9 mouse cellular contexts compared by ENCODE assay signal in genomic region chr11:46058011-46058410, GRCm38 (mm10). TPM values are rescaled to one million over a fixed set of nuclear protein-coding genes. Genes with fewer than 3 reads are reported as not detected.
DNase-seq lines count a peak whose midpoint lies in the region; ATAC-seq and TF ChIP-seq lines count a peak whose summit lies in the region.
"Had no signal": no experiment of that assay in that cellular context is flagged by ENCODE, and none has a peak within 500 bp of the region (broad histone marks: within the 10 kb centered on the region; RNA-seq: fewer than 3 reads in every experiment).

No protein-coding gene starts in this region.

- 18% methylated on average over 9 of the region's 9 CpGs for WGBS in lung, embryonic 14.5 days
- 18% methylated on average over 9 of the region's 9 CpGs for WGBS in heart, embryonic 13.5 days
- WGBS in intestine, embryonic 16.5 days: 14% methylated on average over 9 of the region's 9 CpGs
- WGBS in small intestine, adult 2 months: 11% methylated on average over 9 of the region's 9 CpGs

- peak overlapping the region; percentile 63 for H3K4me2 ChIP-seq in lung, embryonic 14.5 days
- H3K4me2 ChIP-seq in heart, embryonic 13.5 days: peak overlapping the region; percentile 84
- H3K4me2 ChIP-seq in intestine, embryonic 16.5 days (ENCODE audit: low read depth, low read length): peak overlapping the region; percentile 34

- H3K4me3 ChIP-seq in lung, embryonic 14.5 days (ENCODE audit: low read depth, low read length): peak overlapping the region; percentile 68
- peak overlapping the region; percentile 70 for H3K4me3 ChIP-seq in heart, embryonic 13.5 days
- H3K4me3 ChIP-seq in intestine, embryonic 16.5 days (ENCODE audit: low read length): peak overlapping the region; percentile 36
- no peak overlapping the region for H3K4me3 ChIP-seq in small intestine, adult 2 months (ENCODE audit: low read depth, low read length)

- no peaks in the 10 kb centered on the region for H3K27me3 ChIP-seq in lung, embryonic 14.5 days (ENCODE audit: insufficient read depth, low read length)
- no peaks in the 10 kb centered on the region for H3K27me3 ChIP-seq in heart, embryonic 13.5 days (replicated peaks)
- peaks cover 2% of the 10 kb centered on the region; the same call in 1 of the 2 replicates for H3K27me3 ChIP-seq in intestine, embryonic 16.5 days (replicated peaks; ENCODE audit: control insufficient read depth, insufficient read depth, low read length)
- H3K27me3 ChIP-seq in small intestine, adult 2 months (ENCODE audit: control insufficient read depth, insufficient read depth, low read length): peaks cover 11% of the 10 kb centered on the region

- intact Hi-C loops in left cerebral cortex, postnatal 36 days (cut with DNase I): loop anchor here (5.0 kb wide), 2 partner anchors 69 to 111 kb away; no protein-coding TSS in a partner anchor

- H3K9me3 ChIP-seq in lung, embryonic 14.5 days (ENCODE audit: low read depth, low read length): no peaks in the 10 kb centered on the region
- H3K9me3 ChIP-seq in heart, embryonic 13.5 days: no peaks in the 10 kb centered on the region
- H3K9me3 ChIP-seq in intestine, embryonic 16.5 days (ENCODE audit: control insufficient read depth, low read length): no peaks in the 10 kb centered on the region

- DNase-seq in lung, embryonic 14.5 days: peak; percentile 42
- no peak for DNase-seq in lung, postnatal 25 days (ENCODE audit: low spot score)
- DNase-seq in left cerebral cortex, postnatal 36 days (ENCODE audit: low spot score in 2 of 2): no peak
- DNase-seq: cerebellum, postnatal 25 days; kidney, postnatal 10 days had no signal

- H3K27ac ChIP-seq in lung, embryonic 14.5 days (ENCODE audit: low read depth): peak overlapping the region; percentile 33
- peak overlapping the region; percentile 92 for H3K27ac ChIP-seq in heart, embryonic 13.5 days (replicated peaks)
- H3K27ac ChIP-seq in intestine, embryonic 16.5 days (ENCODE audit: low read length): no peak overlapping the region
- H3K27ac ChIP-seq in small intestine, adult 2 months (ENCODE audit: insufficient read depth, low read depth, low read length): peak overlapping the region; percentile 59

- ATAC-seq in lung, embryonic 14.5 days (ENCODE audit: insufficient read depth): no peak
- no peak for ATAC-seq in heart, embryonic 13.5 days (ENCODE audit: extremely low read depth, insufficient number of reproducible peaks, low FRiP score, low TSS enrichment)
- no peak for ATAC-seq in intestine, embryonic 16.5 days
- no peak for ATAC-seq in monocyte, adult 5-6 weeks (replicated peaks; ENCODE audit: insufficient number of reproducible peaks, low FRiP score, low TSS enrichment, poor library complexity, severe bottlenecking)

- TF ChIP-seq POLR2A in small intestine, adult 2 months (IDR thresholded peaks at IDR 0.05; ENCODE audit: low read depth, low read length): no peak

- peak overlapping the region; percentile 82 for H3K9ac ChIP-seq in lung, embryonic 14.5 days
- H3K9ac ChIP-seq in heart, embryonic 13.5 days: peak overlapping the region; percentile 90
- H3K9ac ChIP-seq in intestine, embryonic 16.5 days (ENCODE audit: low read depth, low read length): peak overlapping the region; percentile 33; the same call in 1 of the 2 replicates

- peaks cover 18% of the 10 kb centered on the region for H3K36me3 ChIP-seq in lung, embryonic 14.5 days (ENCODE audit: insufficient read depth)
- H3K36me3 ChIP-seq in heart, embryonic 13.5 days: peaks cover 33% of the 10 kb centered on the region
- H3K36me3 ChIP-seq in intestine, embryonic 16.5 days (ENCODE audit: control insufficient read depth, insufficient read depth, low read length): no peaks in the 10 kb centered on the region
- no peaks in the 10 kb centered on the region; the same call in 1 of the 2 replicates for H3K36me3 ChIP-seq in small intestine, adult 2 months (ENCODE audit: control insufficient read depth, insufficient read depth, low read length)

- H3K4me1 ChIP-seq in lung, embryonic 14.5 days (ENCODE audit: insufficient read depth): peaks cover 19% of the 10 kb centered on the region
- H3K4me1 ChIP-seq in heart, embryonic 13.5 days: peaks cover 58% of the 10 kb centered on the region
- H3K4me1 ChIP-seq in intestine, embryonic 16.5 days (ENCODE audit: control insufficient read depth, insufficient read depth, low read length): peaks cover 7% of the 10 kb centered on the region; the same call in 1 of the 2 replicates
- no peaks in the 10 kb centered on the region; the same call in 1 of the 2 replicates for H3K4me1 ChIP-seq in small intestine, adult 2 months (ENCODE audit: control insufficient read depth, insufficient read depth, insufficient read length, low read length)

- no peak for TF ChIP-seq CTCF in lung, embryonic 14.5 days (IDR thresholded peaks at IDR 0.05; ENCODE audit: low read depth)
- TF ChIP-seq CTCF in small intestine, adult 2 months (IDR thresholded peaks at IDR 0.05; ENCODE audit: extremely low read depth, insufficient read length, insufficient replicate concordance, low read depth, low read length): no peak

RNA-seq across cellular contexts. Expression of gene Adam19, which starts 2.2 kb away (rescaled TPM):
- 25.4 and 27.0 TPM in 2 replicates for polyA plus RNA-seq in lung, embryonic 14.5 days (2014; fragmentation: Nextera tagmentation; extraction: Ambion mirVana)
- polyA plus RNA-seq in heart, embryonic 13.5 days (2015; fragmentation: Nextera tagmentation; extraction: Ambion mirVana): 24.2 and 24.7 TPM in 2 replicates
- 12.0 and 12.7 TPM in 2 replicates for polyA plus RNA-seq in intestine, embryonic 16.5 days (2015; fragmentation: Nextera tagmentation; extraction: Ambion mirVana)
- polyA plus RNA-seq in small intestine, adult 2 months (2012; rRNA removed): 4.4 and 6.8 TPM in 2 replicates
- total RNA-seq in monocyte, adult 5-6 weeks (2017): 7.8 to 13.7 TPM (median 10.7 TPM) in 3 replicates
- total RNA-seq in left cerebral cortex, postnatal 36 days (2021): 10 to 100 TPM; 16.8 to 20.9 TPM

RNA-seq across cellular contexts. Expression of gene Gm12166, which starts 5.9 kb away (rescaled TPM):
- 4.9 and 6.1 TPM in 2 replicates for polyA plus RNA-seq in lung, embryonic 14.5 days (2014; fragmentation: Nextera tagmentation; extraction: Ambion mirVana)
- polyA plus RNA-seq in heart, embryonic 13.5 days (2015; fragmentation: Nextera tagmentation; extraction: Ambion mirVana): 4.8 and 5.3 TPM in 2 replicates
- polyA plus RNA-seq in intestine, embryonic 16.5 days (2015; fragmentation: Nextera tagmentation; extraction: Ambion mirVana): 5.5 and 5.8 TPM in 2 replicates
- polyA plus RNA-seq in small intestine, adult 2 months (2012; rRNA removed): 12.6 and 25.3 TPM in 2 replicates
- 7.1 to 33.7 TPM (median 17.4 TPM) in 3 replicates for total RNA-seq in monocyte, adult 5-6 weeks (2017)
- 1 to 10 TPM; 2.6 to 6.4 TPM for total RNA-seq in left cerebral cortex, postnatal 36 days (2021)

Comparison
In these comparisons a context has a peak if more than half of its experiments do, and no peak if none do; other contexts are left out.
1. H3K4me2 ChIP-seq: peak in every context shown above with its lines; median percentile 84 in heart, embryonic 13.5 days; 63 in lung, embryonic 14.5 days; 34 in intestine, embryonic 16.5 days.
2. H3K9ac ChIP-seq: peak in every context shown above with its lines; median percentile 90 in heart, embryonic 13.5 days; 82 in lung, embryonic 14.5 days; 33 in intestine, embryonic 16.5 days.